Mouse (Mus musculus) T-helper 17 cell (primary cell): ENCODE measurements around the gene Entpd5.
"Not testable (repeated sequence)": the region's sequence is repeated elsewhere in the genome, so short reads cannot be mapped to it uniquely, and the experiment has no call there.

Experiments
- in situ Hi-C, 2 experiments: fragments of 300-600 bp; cut with MboI, MseI; formaldehyde crosslinking; loops; 1 replicate in 1 of 2; 2 replicates in 1 of 2; pipeline ENCODE4 v1.15.1; 2025; ENCODE audit warnings: high pct_unique_total_duplicates in 2 of 2

Entpd5 gene

GRCm38 (mm10) chr12:84399663-84400062 is 9.2 kb downstream of the Entpd5 start:
- in situ Hi-C loops, result no loop called here

GRCm38 (mm10) chr12:84399135-84399534 is 9.7 kb downstream of the Entpd5 start:
- in situ Hi-C loops, result no loop called here

DNA sequence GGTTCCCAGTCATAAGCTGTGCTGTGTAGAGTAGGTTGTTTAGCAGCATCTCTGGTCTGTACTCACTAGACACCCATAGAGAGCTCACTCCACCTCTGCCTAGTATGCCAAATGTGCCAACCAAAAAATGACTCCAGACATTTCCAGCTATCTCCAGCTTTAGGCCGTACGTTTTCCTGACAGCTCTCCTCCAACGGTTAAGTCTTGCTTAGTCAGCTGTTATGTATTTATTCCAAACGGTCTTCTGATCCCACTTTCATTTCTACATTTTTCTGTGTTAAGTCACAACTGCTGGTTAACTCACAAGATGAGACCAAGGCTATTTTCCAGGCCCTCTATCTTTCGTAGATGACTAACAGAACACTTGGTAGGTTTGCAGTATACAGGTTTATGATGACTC is 10.2 kb downstream of the Entpd5 start:
- in situ Hi-C loops, result no loop called here

GRCm38 (mm10) chr12:84397685-84398084 is 11.1 kb downstream of the Entpd5 start:
- in situ Hi-C loops, result no loop called here

- in situ Hi-C loops, result no loop called here
These were observed 11.7 kb downstream of the Entpd5 start for GRCm38 (mm10) chr12:84396947-84397679.

DNA sequence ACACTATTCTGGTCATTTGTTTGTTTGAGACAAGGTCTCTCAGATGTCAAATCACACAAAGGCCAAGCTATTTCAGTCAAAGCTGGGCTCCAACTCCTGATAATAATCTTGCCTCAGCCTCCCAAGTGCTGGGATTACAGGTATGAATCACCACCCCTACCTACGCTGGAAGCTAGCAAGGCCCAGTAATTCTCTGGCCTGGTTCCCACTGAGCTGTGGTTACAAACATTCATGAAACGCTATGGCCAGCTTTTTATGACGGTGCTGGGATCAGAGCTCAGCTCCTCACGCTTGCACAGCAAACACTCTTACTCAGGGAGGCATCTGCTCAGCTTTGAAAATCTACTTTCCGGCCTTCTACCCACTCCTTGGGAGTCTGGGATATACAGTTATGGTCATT is 15.0 kb downstream of the Entpd5 start:
- in situ Hi-C loops, result no loop called here

DNA sequence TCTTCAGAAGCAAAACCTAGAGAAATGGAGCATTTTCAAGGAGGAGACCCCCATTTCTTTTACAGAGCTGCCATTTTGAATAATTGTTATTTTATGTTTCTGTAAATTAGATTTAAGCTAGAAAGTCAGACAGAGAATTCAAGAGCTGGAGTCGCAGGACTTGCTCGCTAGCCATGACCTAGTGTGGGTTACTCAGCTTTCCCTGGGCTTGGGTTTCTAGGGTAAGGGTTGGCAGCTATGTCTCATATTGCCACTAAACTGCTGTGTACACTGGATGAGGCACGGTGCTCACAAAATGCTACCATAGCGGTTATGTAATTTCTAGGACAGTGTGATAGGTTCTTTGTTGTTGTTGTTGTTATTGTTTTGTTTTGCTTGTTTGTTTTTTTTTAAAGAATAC is 16.1 kb downstream of the Entpd5 start:
- in situ Hi-C loops, result no loop called here

GRCm38 (mm10) chr12:84390336-84390735 is 18.5 kb downstream of the Entpd5 start:
- in situ Hi-C loops, result no loop called here

- in situ Hi-C loops, result no loop called here
These were observed 19.9 kb downstream of the Entpd5 start for GRCm38 (mm10) chr12:84388774-84389400.

DNA sequence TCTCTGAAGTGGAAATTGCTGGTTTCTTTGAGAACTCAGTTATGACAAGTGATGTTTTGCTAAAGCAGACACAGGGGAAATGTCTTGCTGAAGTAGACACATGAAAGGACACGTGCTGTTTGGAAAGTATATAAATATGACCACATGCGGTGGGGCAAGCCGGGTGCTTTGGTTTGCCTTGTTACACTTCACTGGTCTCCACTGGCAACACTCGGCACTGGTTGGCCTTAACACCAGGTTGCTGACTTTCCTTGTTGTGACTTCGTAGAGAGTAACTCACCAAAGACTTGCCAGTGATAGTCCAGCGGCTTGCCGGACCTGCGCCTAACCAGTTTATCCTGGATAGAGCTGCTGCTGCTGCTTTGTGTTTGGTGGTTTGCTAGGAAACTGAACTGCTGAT is 20.7 kb downstream of the Entpd5 start:
- in situ Hi-C loops, result no loop called here

DNA sequence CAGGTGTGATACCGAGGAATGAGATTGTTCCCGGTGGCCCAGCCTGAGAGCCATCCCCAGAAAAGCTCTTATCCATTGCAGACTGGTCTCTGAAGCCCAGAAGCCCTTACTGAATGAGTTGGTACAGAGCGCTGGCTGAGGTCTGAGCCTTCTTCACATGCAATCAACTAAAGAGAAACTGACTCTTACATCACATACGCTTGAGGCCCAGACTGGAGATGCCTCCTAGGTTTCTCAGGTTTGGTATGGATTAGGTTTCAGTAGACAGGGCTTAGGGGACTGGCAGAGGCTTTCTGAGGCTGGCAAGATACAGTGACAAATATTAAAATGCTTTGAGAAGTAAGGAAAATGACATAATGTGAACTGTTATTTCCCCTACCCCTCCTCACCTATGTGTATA is 23.4 kb downstream of the Entpd5 start:
- in situ Hi-C loops, result no loop called here

GRCm38 (mm10) chr12:84384644-84385081 is 24.2 kb downstream of the Entpd5 start:
- in situ Hi-C loops, result no loop called here

DNA sequence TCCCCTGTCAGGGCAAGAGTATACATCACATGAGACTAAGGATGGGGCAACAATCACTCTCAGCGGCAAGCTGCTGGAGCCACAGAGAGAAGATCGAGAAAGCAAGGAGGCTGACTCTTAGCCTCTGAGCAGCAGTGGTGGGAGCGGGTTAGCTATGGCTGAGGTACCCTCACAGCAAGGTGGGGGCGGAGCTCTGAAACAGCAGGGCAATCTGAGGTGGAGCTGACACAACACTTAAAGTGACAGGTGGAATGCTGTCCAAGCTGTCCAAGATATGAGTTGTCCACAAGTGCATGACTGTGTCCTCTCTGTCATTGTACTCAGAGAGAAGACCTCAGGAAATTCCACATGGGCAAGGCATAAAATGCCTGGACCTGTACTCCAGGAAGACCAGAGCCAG is 26.5 kb downstream of the Entpd5 start:
- in situ Hi-C loops, result no loop called here

DNA sequence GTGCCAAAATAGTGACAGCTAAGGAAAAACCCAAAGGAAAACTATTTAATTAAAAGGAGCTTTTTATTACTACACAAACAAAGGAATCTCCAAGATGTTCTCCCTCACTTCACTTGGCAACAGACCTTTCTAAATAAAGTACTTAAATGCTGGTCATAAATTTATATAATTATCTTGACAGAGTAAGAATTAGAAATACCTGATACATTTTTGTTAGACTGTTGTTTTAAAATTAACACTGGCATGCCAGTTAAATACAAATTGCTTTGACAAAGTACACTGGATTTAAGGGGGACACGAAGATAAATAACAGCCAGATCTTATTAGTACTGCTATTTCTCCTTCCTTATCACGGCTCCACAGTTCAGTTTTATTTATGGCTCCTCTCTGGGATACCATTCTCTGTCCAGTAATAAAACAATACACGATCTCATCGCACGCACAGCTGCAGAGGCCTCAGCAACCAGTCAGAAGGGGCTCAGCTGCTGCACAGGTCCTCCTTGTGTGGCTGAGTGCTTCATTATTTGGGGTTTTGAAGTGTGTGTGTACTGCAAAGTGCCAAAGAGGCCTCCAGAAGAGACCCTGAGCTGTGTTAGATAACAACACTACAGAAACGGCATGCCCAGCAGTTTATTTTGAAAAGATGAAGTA is 34.9 kb downstream of the Entpd5 start:
- in situ Hi-C loops, result no loop called here

DNA sequence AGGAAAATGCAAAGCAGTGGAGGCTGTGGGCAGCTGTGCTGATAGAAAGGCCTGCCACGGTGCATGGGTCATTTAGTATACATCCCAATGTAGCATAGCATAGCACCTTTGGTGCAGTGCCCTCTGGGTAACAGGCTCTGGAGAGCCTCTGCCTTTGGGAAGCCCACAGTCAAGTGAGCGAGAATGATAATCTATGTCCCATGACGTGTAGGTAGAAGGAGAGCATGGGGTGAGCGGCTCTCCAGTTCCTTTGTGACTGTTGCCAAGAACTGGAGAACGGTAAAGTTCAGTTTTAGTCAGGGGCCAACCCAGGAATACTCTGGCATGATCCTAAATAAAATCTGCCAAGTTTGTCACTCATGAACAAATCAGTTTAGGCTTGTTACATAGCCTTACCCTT is 37.2 kb downstream of the Entpd5 start:
- in situ Hi-C loops, result no loop called here

DNA sequence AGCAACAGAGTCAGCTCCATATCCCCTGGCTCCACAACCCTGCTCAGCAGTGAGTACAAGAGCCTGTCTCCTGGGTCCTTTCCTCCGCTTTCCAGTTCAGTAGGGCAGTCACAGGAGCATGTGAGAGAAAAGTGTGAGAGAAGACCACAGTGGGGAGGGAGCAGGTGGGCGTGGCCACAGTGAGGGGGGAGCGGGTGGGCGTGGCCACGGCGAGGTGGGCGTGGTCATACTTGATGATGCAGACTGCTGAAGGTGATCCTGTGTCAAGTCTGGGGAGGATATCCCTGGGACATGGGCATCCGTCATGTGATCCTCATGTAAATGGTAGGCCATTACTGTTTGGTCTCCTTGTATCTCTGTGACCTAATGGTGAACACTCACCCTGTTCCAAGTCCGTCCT is 41.9 kb downstream of the Entpd5 start:
- in situ Hi-C loops, result no loop called here

GRCm38 (mm10) chr12:84365137-84365536 is 43.7 kb downstream of the Entpd5 start:
- in situ Hi-C loops, result no loop called here

GRCm38 (mm10) chr12:84364291-84364690 is 44.5 kb downstream of the Entpd5 start:
- in situ Hi-C loops, result no loop called here

- in situ Hi-C loops, result no loop called here
These were observed 46.0 kb downstream of the Entpd5 start for GRCm38 (mm10) chr12:84362872-84363271.

- in situ Hi-C loops, result no loop called here
These were observed 47.0 kb downstream of the Entpd5 start, which contains the start of the genes Coq6 and Fam161b for GRCm38 (mm10) chr12:84361555-84362489. Gene Coq6, plus strand, starts transcription at chr12:84361657. Gene Fam161b, minus strand, starts transcription at chr12:84361833.

DNA sequence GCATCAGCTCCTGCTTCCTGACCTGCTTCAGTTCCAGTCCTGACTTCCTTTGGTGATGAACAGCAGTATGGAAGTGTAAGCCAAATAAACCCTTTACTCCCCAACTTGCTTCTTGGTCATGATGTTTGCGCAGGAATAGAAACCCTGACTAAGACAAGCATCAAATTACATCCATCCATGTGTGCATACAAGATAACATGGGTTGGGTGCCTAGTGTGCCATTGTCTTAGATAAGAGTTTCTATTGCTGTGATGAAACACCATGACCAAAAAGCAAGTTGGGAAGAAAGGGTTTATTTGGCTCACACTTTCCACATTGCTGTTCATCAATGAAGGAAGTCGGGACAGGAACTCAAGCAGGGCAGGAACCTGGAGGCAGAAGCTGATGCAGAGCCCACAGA is 50.1 kb downstream of the Entpd5 start:
- in situ Hi-C loops, result not testable (repeated sequence)

DNA sequence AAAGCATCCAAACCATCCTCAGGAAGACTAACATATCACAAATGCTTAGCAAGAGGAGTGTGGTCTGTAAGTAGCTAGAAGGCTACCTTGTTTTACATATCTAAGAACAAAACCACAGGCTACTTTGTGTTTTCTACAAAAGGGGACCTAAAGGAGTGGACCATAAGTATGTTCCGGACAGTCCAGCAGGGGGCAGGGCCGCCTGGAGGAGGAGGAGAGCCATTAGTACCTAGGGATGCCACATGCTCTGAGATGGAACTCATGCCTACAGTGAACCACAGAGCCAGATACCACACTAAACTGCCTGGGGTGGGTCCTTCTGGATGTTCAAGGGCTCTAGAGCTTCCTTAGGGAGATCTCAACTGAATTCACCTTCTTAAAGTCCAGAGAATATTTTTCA is 61.6 kb downstream of the Entpd5 start:
- in situ Hi-C loops, result no loop called here
